Mouse (Mus musculus) myocyte (in vitro differentiated cells): Measurements from ENCODE around the gene Dmrt1.

Experiments used
- CEBPB ChIP-seq: IDR thresholded peaks from 2 replicates; pipeline ENCODE4 v1.6.1; 2011; ENCODE audit warnings: mild to moderate bottlenecking, moderate library complexity; ENCODE audit not compliant: poor library complexity, insufficient read depth, severe bottlenecking
- E2F4 ChIP-seq: IDR thresholded peaks from one replicate; pipeline ENCODE4 v1.6.1; 2011; ENCODE audit warnings: mild to moderate bottlenecking, control low read depth, moderate library complexity; ENCODE audit not compliant: insufficient read depth
- MAX ChIP-seq: IDR thresholded peaks from one replicate; pipeline ENCODE4 v1.6.1; 2011; ENCODE audit warnings: low read depth, mild to moderate bottlenecking, control low read depth
- MYOD1 ChIP-seq, 3 experiments: IDR thresholded peaks; one replicate each; pipeline ENCODE4 v1.6.1; 2011; ENCODE audit warnings: control low read depth in 2 of 3, low read depth in 2 of 3, mild to moderate bottlenecking in 2 of 3, moderate library complexity in 1 of 3; ENCODE audit not compliant: insufficient read length in 2 of 3, control insufficient read depth in 1 of 3
- POLR2A ChIP-seq: IDR thresholded peaks from one replicate; pipeline ENCODE4 v1.6.1; 2011; ENCODE audit warnings: low read depth, mild to moderate bottlenecking, control low read depth, moderate library complexity; ENCODE audit not compliant: insufficient read length
- POLR2AphosphoS2 ChIP-seq: IDR thresholded peaks from one replicate; pipeline ENCODE4 v1.6.1; 2011; ENCODE audit warnings: low read depth, control low read depth; ENCODE audit not compliant: insufficient read length
- REST ChIP-seq: IDR thresholded peaks from one replicate; pipeline ENCODE4 v1.6.1; 2011; ENCODE audit warnings: mild to moderate bottlenecking, control low read depth, moderate library complexity; ENCODE audit not compliant: insufficient read depth, insufficient read length
- SRF ChIP-seq: IDR thresholded peaks from one replicate; pipeline ENCODE4 v1.6.1; 2011; ENCODE audit warnings: low read depth; ENCODE audit not compliant: control insufficient read depth, insufficient read length
- TCF12 ChIP-seq: IDR thresholded peaks from one replicate; pipeline ENCODE4 v1.6.1; 2011; ENCODE audit warnings: mild to moderate bottlenecking, control low read depth; ENCODE audit not compliant: poor library complexity, insufficient read depth, severe bottlenecking
- USF1 ChIP-seq: IDR thresholded peaks from one replicate; pipeline ENCODE4 v1.6.1; 2011; ENCODE audit warnings: low read depth, mild to moderate bottlenecking, control low read depth, moderate library complexity

DNA sequence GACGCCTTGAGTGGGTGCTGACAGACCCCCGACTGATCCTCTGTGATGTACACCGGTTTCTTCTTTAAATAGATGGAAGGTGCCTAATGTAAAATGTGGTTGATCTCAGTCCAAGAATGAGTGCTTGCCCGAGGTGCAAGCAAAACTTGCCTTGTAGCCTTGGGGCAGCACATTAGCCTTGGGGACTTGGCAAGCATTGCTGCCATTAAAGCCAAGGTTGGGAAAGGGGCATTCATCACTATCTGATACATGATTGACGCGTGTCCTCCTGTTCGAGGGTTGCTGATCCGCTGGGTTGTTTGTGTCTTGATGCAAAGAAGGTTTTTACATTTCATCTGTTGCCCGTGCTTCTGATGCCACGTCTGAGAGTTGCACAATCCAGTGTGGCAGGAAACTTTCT is 69.0 kb downstream of the Dmrt1 start:
- TF ChIP-seq POLR2A (no peak), MAX (no peak), USF1 (no peak), REST (no peak), TCF12 (no peak), E2F4 (no peak), MYOD1 (IDR thresholded peaks at IDR 0.05; ENCODE audit: control insufficient read depth in 1 of 3, insufficient read length in 2 of 3, low read depth in 2 of 3) (no peak), POLR2AphosphoS2 (no peak), SRF (no peak), CEBPB (no peak)
